Mouse (Mus musculus): ENCODE measurements around the gene Rho.

Gene Rho

DNA sequence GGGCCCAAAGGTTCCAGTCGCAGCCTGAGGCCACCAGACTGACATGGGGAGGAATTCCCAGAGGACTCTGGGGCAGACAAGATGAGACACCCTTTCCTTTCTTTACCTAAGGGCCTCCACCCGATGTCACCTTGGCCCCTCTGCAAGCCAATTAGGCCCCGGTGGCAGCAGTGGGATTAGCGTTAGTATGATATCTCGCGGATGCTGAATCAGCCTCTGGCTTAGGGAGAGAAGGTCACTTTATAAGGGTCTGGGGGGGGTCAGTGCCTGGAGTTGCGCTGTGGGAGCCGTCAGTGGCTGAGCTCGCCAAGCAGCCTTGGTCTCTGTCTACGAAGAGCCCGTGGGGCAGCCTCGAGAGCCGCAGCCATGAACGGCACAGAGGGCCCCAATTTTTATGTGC lies at the start of gene Rho:
Gene Rho, plus strand, starts transcription at position 110 of the 400 bp plus-strand sequence.
- no peak for DNase-seq (ENCODE audit: low read depth, low spot score)

DNA sequence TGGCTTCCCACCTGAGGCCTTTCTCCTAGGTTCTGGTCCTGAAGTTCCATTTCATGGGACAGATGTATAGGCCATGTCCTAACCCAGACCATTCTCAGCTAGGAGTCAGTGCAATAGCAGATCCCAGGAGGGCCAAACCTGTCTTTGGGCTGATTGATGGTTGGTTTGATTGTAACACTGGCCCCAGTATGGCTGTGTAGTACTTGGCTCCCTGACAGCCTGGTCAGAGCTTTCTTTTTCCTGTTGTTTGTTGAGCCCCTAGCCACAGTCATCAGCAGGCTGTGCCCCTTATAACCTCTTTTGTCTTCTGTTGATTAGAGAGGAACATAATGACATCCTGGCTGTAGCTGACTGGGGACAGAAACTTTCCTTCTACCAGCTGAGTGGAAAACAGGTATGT lies 47.5 kb upstream of the Rho start:
- DNase-seq (ENCODE audit: low read depth, low spot score), result no peak

DNA sequence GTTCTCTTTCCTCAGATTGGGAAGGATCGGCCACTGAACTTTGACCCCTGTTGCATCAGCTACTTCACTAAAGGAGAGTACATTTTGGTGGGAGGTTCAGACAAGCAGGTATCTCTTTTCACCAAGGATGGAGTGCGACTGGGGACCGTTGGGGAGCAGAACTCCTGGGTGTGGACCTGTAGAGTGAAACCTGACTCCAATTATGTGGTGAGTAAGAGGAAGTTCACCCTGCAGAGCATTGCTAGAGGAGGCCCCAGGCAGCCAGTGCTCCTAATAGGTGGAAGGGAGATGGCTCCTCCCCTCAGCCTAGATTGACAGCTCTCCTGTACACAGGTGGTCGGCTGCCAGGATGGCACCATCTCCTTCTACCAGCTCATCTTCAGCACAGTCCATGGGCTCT lies 44.7 kb upstream of the Rho start:
- DNase-seq (ENCODE audit: low read depth, low spot score), result no peak

DNA sequence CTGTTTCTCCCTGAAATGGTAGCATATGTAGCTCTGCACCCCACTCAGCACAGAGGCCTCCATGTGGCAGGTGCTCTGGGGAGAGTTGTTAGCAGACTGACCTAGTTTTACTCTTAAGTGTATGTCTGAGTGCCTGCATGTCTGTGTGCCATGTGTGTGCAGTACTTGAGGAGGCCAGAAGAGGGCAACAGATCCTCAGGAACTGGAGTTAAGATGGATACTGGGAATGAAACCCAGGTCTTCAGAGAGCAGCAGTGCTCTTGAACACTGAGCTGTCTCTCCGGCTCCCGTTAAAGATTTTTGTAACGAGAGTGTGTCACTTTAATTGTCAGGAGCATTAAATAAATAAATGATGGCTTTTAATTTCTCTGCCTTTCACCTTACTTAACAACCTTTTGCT lies 43.3 kb upstream of the Rho start:
- peak; percentile 42 for DNase-seq (ENCODE audit: low read depth, low spot score)

DNA sequence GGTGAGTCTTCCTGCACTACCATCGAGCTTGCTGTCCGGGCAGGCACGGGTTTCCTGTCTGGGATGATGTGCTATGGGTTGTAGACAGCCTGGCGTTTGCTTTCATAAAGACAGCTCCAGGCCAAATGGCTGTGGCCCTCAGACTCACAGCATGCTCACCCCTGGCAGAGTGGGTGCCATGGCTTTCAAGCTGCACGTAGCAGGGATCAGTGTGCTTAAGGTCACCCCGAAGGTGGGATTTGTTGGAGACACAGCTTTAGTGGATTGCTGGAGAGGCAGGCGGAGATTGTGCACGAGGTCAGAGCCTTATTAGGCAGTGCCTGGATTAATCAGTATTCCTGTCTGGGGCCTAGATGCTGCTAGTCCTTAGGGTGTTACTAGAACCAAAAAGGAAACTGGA lies 40.9 kb upstream of the Rho start:
- no peak for DNase-seq (ENCODE audit: low read depth, low spot score)

DNA sequence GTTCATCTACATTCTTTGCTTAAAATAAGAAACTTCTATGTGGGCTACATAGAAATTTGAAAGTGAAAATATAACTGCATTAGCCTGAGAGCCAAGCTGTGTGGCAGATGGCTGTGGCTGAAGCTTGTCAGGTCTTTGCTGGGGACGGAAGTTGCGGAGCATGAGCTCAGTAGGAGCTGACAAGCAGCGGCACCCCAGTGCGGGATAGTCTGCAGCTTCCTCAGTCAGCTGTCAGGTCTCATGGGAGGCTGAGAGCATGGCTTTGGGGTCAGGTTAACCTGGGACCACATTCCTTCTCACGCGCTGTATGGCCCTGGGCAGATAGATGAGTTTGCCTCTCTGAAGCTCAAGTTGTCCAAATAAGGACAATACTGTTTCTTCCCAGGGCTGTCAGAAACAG lies 40.5 kb upstream of the Rho start:
- DNase-seq (ENCODE audit: low read depth, low spot score), result no peak

DNA sequence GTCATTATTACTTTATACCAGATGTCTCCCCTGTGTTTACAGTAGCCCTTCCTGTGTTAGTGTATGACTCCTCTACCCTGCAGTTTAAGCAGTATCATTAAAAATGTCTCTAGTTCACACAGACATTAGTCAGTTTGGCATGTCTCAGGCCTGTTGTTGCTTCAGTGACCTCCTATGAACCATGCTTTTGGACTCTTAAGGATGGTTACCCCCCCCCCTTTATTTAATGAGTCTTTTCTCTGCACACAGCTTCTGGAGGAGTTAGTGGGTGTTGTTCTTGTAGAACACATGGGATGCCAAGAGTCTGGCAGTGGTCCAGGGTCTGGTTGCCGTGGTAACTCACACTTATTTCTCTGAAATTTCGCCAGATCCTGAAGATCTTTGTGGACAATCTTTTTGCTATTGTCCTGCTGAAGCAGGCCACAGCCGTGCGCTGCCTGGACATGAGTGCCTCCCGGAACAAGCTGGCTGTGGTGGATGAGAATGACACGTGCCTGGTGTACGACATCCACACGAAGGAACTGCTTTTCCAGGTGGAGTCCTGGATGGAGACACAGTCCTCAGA lies 40.0 kb upstream of the Rho start:
- DNase-seq (ENCODE audit: low read depth, low spot score), result peak; percentile 37

DNA sequence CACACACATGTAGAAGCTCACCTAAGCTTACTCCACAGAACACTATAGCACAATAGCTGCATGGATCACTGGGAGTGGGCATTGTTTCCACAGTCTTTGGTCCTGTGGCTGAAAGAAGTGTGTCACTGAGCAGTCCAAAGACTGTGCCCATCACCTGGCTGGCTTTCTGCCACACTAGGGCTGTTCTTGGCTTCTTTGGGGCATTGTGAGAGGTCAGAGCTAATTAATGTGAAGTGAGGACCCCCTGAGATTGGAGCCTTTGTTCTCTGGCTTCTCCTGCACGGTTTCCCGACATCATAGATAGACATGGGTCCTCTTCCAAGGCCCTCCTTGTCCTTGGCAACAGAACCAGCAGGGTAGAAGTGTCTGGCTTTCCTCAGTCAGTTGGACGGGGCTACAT lies 39.2 kb upstream of the Rho start:
- no peak for DNase-seq (ENCODE audit: low read depth, low spot score)

DNA sequence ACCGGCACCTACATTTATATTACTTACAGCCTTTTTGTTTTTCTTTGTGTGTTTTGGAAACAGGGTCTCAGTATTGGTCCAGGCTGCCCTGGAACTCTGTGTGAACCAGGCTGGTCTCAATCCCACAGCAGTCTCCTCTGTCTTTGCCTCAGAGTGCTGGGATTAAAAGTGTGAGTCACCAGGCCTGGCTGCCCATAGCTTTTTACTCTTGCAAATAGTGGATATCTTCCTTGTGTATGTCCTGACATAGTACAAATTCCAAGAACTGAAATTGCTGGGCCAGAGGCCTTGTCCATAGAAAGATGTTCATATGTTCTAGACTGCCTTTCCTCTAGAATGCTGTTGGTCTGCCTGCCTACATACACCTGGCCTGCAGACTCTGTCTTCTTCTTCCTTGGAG lies 35.2 kb upstream of the Rho start:
- no peak for DNase-seq (ENCODE audit: low read depth, low spot score)

DNA sequence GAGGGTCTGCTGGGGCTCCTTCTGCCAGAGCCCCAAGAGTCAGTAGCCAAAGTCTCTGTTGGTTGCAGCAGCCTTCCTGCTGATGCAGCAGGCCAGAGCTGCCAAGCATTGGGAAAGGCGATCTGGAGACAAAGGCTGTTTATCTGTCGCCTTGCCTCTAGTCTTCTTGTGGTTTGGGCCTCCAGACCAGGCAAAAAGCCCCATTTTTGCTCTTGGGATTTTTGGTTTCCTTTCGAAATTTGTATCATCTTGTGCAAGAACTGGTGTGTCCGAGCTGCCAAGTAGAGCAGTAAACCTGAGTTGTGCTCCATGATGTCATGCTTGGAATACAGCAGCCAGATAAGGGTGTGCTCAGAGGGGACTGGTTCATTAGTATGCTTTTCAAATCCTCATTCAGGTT lies 34.4 kb upstream of the Rho start:
- no peak for DNase-seq (ENCODE audit: low read depth, low spot score)

DNA sequence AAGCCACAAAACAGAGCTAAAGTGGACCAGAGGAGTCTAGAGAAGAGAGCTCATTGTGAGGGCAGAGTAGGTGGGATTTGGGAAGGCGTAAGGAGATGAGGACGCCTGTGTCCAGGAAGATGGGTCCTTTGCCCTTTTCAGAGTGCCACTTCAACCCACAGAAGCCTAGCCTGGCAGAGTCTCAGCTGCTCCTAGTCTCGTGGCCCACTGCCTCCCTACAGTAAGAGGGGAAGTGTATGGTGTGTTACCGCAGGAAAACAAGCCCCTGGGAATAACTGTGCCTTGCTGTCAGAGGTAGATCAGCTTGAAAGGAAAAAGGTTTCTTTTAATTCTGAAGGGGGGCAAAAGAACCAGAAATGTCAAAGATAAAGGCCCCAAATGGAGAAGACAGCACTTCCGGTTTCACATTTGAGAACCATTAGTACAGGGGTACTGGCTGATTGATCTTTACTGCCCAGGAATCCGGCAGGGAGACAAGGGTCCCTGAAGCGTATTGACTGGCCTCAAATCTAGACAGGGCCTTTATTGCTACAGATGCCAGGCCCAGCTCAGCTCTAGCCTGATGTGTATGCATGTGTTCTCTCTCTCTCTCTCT lies 33.5 kb upstream of the Rho start:
- DNase-seq (ENCODE audit: low read depth, low spot score), result no peak

DNA sequence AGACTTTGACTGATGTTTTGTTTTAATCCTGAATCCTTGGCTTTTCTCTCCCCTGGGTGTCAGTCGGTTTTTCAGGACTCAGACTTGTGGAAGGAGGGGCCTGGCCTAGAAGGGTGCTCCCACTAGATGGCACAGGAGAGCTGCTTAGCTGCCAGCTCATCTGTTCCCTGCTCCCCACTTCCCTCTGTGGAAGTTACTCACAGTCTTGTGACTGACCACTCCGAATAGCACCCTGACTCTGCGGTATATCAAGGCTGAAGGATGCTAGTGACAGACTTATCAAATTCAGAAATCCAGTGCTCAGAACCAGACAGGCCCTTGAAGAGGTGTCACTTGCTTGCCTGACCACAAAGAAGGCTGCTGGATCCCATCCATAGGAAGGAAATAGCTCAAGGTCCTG lies 30.5 kb upstream of the Rho start:
- DNase-seq (ENCODE audit: low read depth, low spot score), result peak; percentile 52

DNA sequence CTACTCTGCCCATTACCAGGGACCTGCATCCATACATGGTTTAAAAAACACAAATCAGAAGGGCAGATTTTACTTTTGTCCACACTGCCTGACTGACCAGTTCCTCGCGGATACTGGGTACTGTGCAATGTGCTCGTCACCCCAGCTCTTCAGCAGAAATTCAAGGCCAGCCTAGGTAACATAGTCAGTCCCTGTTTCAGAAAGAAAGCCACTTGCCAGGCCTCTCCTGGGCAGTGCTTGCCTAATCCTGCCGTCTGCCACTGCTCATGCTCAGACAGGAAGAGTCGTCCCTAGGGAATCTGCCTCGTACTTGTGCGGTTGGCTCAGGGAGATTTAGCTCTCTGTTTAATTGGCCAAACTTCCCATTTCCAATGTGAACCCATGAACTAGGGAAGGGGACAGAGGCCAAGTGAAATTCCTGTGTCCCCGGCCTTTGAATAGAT lies 30.0 kb upstream of the Rho start:
- DNase-seq (ENCODE audit: low read depth, low spot score), result no peak

DNA sequence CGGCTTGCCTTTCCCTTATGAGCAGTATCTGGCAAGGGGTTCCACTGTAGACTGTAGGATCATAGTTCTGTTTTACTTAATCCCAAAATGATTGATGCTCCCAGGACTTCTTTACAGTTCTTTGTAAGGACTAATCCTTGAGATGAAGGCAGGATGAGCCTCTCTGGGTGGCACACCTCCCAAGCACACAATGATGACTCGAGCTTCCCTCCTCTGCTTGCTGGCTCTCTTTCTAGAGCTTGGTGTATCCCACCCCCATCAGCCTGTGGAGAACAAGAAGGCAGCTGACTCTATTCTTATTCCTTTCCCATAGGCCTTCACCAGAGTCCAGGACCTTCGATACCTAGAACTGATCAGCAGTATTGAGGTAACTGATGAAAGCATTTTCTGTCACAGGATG lies 29.0 kb upstream of the Rho start:
- no peak for DNase-seq (ENCODE audit: low read depth, low spot score)

DNA sequence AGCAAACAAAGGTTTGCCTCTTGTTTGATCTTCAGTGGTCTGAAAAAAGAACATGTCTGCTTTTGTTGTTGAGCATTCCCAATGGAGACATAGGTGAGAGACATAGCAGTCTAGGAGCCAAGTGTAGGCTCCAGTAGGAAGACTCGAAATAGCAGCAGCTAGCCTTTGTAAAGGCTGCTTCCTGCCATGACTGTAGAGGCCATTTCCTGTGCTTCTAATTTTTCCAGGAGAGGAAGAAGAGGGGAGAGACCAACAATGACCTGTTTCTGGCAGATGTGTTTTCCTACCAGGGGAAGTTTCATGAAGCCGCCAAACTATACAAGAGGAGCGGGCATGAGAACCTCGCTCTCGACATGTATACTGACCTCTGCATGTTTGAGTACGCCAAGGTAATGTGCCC lies 26.0 kb upstream of the Rho start:
- DNase-seq (ENCODE audit: low read depth, low spot score), result no peak

DNA sequence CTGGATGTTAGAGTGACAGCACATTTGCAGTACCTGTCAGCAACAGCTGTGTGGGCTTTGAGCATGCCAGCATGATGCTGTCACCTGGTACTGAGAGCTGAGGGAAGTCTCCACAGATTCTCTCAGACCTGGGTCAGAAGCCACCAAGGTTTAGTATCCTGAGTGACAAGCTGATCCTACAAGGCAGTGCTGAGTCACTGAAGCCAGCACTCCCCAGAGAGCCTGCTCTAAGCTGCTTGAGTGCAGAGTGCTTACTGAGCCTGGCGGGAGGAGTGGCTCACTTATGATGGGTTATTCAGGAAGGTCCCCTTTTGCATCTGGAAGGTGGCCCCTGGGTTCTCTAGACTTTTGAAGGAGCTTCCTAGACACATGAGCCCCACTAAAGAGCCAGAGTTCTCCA lies 25.1 kb upstream of the Rho start:
- DNase-seq (ENCODE audit: low read depth, low spot score), result no peak

DNA sequence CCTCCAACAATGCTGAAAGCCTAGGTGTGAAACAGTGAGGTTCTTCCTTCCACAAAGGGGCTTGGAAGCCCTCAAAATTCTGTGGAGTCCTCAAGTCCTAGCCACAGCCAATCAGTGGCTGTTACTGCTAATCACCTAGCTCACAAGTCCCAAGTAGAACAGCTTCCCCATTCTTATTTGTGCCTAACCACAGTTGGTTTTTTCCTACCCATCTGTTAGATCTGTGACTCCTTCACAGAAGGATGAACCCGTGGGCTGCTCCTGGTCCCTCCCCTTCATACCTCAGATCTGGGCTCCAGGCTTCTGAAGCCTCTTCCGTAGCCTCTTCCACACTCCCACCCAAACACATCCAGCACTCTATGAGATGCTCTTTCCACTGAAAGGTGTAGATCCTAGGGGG lies 24.7 kb upstream of the Rho start:
- no peak for DNase-seq (ENCODE audit: low read depth, low spot score)

DNA sequence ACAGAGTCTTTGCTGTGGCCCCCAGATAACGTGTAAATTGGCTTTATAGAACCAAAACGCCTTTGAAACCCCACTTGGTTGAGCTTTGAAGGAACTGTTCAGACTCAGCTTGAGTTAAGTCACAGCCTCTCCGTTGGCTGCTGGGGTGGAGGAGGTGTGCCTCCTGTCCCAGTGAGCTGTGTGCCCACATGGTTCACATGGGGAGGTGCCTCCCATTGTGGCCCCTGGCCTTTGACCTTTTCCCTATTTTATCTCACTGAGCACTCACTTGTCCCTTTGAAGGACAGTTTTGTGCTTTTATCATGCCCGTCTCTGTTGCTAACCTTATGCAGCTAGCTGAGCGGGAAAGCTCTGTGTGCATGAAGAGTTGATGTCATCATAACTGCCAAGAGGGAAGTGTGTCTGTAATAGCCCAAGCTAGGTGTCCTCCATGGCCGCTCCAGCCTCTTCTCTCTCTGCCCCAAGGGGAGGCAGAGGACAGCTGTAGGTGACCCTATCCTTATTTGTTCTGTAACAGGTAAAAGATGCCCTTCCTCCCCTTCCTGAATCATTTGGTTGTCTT lies 23.0 kb upstream of the Rho start:
- DNase-seq (ENCODE audit: low read depth, low spot score), result no peak

DNA sequence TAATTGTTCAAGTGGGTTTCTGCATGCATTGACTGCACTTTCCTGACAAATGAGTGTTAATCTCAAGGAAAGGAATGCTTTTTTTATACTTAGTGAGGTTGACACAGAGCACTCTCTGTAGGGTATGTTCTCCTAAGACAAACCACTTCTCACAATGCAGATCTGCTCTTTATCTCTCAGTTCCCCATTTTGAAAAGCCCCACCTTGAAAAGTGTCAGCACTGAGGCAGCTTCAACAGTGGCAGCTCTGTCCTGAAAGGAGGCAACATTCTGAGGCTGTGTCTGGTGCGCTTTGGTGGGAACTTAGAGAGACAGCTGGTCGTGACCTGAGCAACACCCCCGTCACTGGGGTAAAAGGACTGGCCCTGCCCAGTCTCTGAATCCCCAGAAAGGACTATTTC lies 22.5 kb upstream of the Rho start:
- no peak for DNase-seq (ENCODE audit: low read depth, low spot score)

DNA sequence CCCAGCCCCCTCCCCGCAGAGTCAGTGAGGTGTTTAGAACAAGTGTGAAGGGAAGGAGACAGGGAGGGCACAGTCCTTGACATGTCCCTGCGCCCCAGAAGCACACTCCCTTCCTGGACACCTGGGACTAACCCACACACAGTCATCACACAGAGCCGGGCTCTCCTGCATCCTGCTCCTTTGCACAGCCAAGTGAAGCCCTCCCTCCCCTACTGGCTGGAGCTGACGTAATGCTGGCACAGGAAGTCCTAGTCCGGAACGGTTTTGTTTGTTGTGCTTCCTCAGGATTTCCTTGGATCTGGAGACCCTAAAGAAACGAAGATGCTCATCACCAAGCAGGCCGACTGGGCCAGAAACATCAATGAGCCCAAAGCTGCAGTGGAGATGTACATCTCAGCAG lies 21.6 kb upstream of the Rho start:
- no peak for DNase-seq (ENCODE audit: low read depth, low spot score)

DNA sequence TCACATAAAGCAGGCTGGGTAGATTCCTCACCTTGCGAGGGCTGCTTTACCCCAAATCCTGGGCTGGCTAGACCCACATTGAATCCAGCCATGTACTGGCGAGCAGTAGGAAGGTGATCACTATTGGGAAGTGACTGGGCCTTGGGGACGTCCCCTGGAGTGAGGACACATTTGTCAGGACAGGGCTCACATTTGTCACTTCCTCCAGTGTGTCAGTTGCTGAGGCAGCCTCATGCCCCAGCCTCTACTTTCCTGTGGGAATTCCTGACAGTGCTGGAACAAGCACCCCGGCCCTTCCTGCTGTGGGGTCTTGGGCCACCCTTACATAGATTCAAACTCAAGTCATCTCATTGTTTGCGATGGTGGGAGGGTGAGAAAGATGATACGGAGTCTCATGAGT lies 19.8 kb upstream of the Rho start:
- DNase-seq (ENCODE audit: low read depth, low spot score), result no peak

DNA sequence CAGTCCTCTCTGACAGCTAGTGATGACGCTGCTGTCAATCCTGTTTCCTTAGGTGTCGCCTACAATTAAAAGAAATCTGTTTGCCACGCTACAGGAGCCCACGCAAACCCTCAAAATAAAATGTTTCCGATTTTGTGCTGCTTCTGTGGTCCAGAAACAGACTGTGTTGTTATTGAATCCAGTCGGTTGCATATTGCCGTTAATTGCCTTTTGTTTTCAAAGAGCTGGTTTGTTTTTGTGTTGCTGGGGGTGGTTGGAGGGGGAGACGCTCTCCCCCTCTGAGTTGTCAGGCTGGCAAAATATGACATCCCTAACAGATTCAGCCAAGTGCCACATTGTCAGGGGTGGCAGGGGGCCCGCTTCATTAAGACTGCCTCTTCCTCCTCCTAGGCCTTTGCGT lies 18.1 kb upstream of the Rho start:
- no peak for DNase-seq (ENCODE audit: low read depth, low spot score)

DNA sequence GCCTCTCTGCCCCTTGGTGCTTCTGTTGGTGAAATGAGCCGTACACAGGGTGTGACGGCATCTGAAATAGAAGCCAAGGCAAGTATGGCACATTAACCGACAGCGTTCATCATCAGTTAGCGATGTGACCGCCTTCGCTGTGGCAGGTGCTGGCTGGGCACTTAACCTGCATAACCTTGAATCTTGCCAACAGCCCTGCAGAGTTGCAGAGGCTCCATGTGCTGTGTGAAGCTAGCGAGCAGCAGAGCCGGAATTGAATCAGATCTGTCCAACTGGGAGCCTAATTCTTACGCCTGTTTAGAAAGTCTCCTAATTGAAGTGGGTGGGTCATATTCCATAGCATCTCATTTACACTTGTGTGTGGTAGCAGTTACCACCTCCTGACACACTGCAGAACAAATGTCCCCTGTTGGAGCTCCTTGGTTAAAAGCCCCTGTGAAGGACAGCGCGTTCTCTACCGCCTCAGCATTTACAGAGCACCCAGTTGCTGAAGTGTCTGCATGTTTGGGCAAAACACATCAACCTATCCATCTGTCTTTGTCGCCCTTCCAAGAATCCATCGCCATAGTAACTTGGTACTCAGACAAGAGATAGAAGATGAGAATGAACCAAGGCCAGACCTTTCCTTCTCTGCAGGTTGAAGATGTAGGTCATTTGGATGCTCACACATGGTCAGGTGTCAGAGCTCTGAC lies 16.9 kb upstream of the Rho start:
- DNase-seq (ENCODE audit: low read depth, low spot score), result no peak

Measured in mesoderm, embryonic 11.5 days (tissue).